Mouse (Mus musculus) ES-Bruce4 (cell line): ENCODE measurements around the gene Cdh18.

Experiments
- CTCF ChIP-seq: IDR thresholded peaks from one replicate; pipeline ENCODE4 v1.8.1; 2011; ENCODE audit warnings: low read depth, low read length
- EP300 ChIP-seq: IDR thresholded peaks from 2 replicates; pipeline ENCODE4 v1.6.1; 2011; ENCODE audit warnings: low read depth, low read length; ENCODE audit not compliant: insufficient read depth
- POLR2A ChIP-seq: IDR thresholded peaks from one replicate; pipeline ENCODE4 v1.8.1; 2011; ENCODE audit warnings: low read length; ENCODE audit not compliant: insufficient read depth

DNA sequence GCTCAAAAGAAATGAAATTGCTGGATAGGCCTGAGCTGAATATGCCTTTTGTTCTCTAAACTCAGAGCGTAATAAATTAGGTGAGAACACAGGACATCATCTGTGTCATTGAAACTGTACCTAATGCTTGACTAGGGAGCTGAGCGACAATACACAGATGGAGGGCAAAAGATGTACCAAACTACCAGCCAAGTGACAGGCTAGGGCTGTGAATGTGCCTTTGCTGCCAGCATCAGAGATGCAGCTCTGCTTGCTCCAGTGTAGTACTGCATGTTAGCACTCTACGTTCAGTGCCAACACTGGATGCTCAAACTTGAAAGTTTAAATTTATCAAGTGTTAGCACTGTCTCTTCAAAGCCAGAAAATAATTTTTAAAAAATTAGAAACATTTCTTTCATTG lies 168.9 kb downstream of the Cdh18 start:
- TF ChIP-seq CTCF (no peak), POLR2A (no peak), EP300 (no peak)
